Mouse (Mus musculus): ENCODE data around the gene Olfr448.

DNA sequence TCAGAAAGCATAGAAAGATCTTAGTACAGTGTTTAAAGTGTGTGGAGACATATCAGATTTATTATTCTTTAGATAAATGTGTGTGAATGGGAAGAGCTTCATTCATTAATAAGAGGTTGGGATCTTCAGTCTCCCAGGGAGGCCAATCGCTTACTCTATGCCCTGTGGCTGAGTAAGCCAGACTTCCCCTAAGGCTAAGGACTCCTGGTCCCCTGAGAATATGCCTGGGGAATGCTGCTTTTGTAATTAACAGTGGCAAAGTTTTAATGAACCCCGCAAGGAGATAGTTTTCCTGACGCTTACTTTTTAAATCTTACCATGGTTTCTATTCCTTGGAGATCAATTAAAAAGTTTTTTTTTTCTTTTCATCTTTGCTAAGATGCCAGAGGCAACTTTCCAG is 20.5 kb upstream of the Olfr448 start:
- TF ChIP-seq E2F4 (IDR thresholded peaks at IDR 0.05; ENCODE audit: insufficient read depth) (no peak), POLR2A (IDR thresholded peaks at IDR 0.05; ENCODE audit: insufficient read length, low read depth) (no peak), MYOG (IDR thresholded peaks at IDR 0.05; ENCODE audit: control insufficient read depth in 1 of 3, insufficient read depth in 1 of 3, insufficient read length in 2 of 3, low read depth in 2 of 3) (no peak), TCF12 (IDR thresholded peaks at IDR 0.05; ENCODE audit: insufficient read depth, poor library complexity, severe bottlenecking) (no peak), USF1 (IDR thresholded peaks at IDR 0.05; ENCODE audit: low read depth) (no peak), MAX (IDR thresholded peaks at IDR 0.05; ENCODE audit: low read depth) (no peak), SRF (IDR thresholded peaks at IDR 0.05; ENCODE audit: control insufficient read depth, insufficient read length, low read depth) (no peak), REST (IDR thresholded peaks at IDR 0.05; ENCODE audit: insufficient read depth, insufficient read length) (no peak), MYOD1 (IDR thresholded peaks at IDR 0.05; ENCODE audit: control insufficient read depth in 1 of 3, insufficient read length in 2 of 3, low read depth in 2 of 3) (no peak), POLR2AphosphoS2 (IDR thresholded peaks at IDR 0.05; ENCODE audit: insufficient read length, low read depth) (no peak)
